Mouse (Mus musculus) embryonic fibroblast, embryonic 13.5 days (primary cell): Measurements from ENCODE around the gene Ptgdr.
"Not testable (repeated sequence)": the region's sequence is repeated elsewhere in the genome, so short reads cannot be mapped to it uniquely, and the experiment has no call there.

Source experiments
- CTCF ChIP-seq: IDR thresholded peaks from 2 replicates; pipeline ENCODE4 v1.5.1; 2011; ENCODE audit warnings: mild to moderate bottlenecking, control low read depth, low read length, moderate library complexity, borderline replicate concordance; ENCODE audit not compliant: insufficient read depth
- POLR2A ChIP-seq: IDR thresholded peaks from 2 replicates; pipeline ENCODE4 v1.6.1; 2011; ENCODE audit warnings: low read depth, mild to moderate bottlenecking, control low read depth, low read length, moderate library complexity

DNA sequence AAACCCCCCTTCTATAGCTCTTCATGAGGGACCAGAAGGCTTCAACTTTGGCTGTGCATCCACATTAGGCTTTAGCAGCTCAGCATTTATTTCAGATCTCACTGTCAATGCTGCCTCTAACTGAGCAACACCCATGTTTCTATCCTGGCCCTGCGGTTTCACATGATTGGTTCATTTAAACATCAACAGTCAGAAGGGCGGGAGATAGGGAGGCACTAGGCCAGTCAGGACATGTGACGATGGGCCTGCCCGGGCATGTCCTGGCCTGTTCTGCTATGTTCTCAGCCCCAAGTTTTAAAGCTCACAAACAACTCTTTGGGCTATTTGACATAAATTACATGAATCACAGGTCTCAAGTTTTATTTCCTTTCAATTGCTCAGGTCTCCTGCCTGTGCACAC, 26.1 kb downstream of the Ptgdr start:
- not testable (repeated sequence) for TF ChIP-seq POLR2A, CTCF
